Mouse (Mus musculus) kidney, postnatal 25 days (tissue): ENCODE data around the gene Mier2.

ENCODE experiments used
- DNase-seq, 2 experiments: peaks; one replicate each; pipeline ENCODE4 v3.0.0; 2021; ENCODE audit warnings: mixed read lengths in 2 of 2

The Mier2 gene

DNA sequence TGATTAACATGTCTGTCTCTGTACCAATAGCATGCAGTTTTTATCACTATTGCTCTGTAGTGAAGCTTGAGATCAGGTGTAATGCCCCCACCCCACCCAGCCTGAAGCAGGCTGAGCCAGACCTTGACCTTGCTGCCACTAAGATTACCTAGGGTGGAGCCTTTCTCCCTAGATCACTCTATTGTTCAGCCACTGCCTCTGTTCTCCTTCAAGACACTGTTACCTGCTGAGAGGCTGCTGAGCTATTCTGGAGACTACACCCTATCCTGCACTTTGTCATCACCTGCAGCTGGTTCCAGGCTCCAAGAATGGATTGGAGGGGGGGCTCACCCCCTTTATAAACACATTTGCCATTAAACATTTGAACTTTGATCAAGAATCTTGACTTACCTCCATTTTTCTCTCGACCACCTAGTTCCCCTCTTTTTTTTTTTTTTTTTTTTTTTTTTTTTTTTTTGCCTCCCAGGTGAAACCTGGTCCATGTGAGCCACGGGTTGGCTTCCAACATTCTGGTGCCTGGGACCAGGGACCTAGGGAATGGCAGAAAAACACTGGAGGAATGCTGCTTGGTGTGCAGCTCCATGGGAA lies 58.2 kb downstream of the Mier2 start:
- DNase-seq = no peak

DNA sequence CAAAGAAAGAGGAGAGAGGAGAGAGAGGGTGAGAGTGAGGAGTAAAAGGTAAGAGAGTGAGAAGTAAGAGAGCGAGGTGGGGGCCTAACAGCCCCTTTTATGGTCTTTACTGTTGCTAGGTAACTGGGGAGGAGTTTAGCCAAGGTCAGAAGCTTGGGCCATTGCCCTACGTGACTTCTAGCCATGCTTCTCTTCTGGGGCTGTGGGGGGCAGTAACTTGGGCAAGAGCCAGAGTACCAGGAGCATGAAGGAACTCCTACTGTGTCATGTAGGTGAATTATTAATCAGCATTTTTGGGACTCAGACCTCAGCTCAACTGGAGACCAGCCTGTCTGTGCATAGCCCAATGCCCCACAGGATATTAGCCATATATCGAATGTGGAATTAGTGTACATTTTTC lies 59.1 kb downstream of the Mier2 start:
- peak; percentile 29 to 75 for DNase-seq
